Mouse (Mus musculus) lung, postnatal 0 days (tissue): Measurements from ENCODE around the gene Stxbp4.

Source experiments
- CTCF ChIP-seq: IDR thresholded peaks from 2 replicates; pipeline ENCODE4 v1.5.1; 2016; ENCODE audit warnings: antibody characterized with exemption, mild to moderate bottlenecking
- EP300 ChIP-seq: IDR thresholded peaks from 2 replicates; pipeline ENCODE4 v1.6.1; 2016; ENCODE audit warnings: antibody characterized with exemption, mild to moderate bottlenecking, control low read depth

- no peak for TF ChIP-seq CTCF
- no peak for TF ChIP-seq EP300
Measured at GRCm38 (mm10) chr11:90556517-90556916, 81.4 kb downstream of the Stxbp4 start.
